Mouse (Mus musculus) layer of hippocampus, postnatal 10 days (tissue): ENCODE measurements around the gene Hlx. TPM values are rescaled to one million over a fixed set of nuclear protein-coding genes. Genes with fewer than 3 reads are reported as not detected.

Experiments used
- DNase-seq, 2 experiments: peaks; one replicate each; pipeline ENCODE4 v3.0.0; 2021; ENCODE audit warnings: low spot score in 2 of 2
- total RNA-seq, 2 experiments: library from RNA; stranded (reverse); gene quantifications; 2 replicates each; pipeline ENCODE4 v1.2.3; 2021

Hlx gene
- total RNA-seq, 2 experiments from 2014 or later, result 1.0 to 1.4 TPM

- no peak for DNase-seq
These were observed 16.3 kb downstream of the Hlx start for GRCm38 (mm10) chr1:184716117-184716516.

- no peak for DNase-seq
These were observed 16.7 kb downstream of the Hlx start for GRCm38 (mm10) chr1:184715693-184716092.

GRCm38 (mm10) chr1:184714515-184714914 is 17.9 kb downstream of the Hlx start:
- no peak for DNase-seq

DNA sequence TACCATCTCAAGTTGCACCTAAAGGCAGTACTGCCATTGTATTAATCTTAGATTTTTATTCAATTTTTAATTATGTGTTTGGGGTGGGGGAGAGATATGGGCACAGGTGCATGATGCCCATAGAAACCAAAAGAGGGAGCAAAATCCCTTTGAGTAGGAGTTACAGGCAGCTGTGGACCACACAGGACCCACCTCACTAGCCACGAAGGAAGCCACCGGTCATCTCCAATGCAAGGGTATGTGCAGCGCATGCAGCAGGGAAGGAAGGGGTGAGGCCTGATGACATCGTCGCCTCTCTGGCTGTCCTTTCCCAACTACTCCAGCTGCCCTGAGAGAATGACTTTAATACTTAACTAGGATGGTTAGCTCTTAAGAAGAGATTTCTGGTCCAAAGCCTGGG is 18.7 kb downstream of the Hlx start:
- no peak for DNase-seq

GRCm38 (mm10) chr1:184707532-184708248 is 24.7 kb downstream of the Hlx start:
- no peak for DNase-seq

GRCm38 (mm10) chr1:184704901-184705300 is 27.5 kb downstream of the Hlx start:
- DNase-seq, result no peak

- no peak for DNase-seq
These were observed 33.1 kb downstream of the Hlx start for GRCm38 (mm10) chr1:184699295-184699694.

DNA sequence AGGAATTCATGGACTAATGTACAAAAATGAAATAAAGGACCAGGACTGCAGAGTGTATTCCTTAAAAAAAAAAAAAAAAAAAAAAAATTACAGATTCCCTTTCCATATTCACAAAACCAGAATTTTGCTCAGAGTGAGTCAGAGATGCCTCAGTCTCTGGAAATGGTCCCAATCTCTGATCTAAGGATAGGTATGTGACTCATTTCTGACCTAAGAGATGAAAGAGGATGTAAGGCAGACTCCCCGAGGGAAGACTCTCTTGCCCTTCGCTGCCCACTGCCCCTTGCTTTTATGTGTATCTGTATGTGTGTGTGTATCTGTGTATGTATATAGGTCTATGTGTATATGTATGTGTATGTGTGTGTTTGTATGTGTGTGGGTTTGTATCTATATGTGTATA is 37.0 kb downstream of the Hlx start:
- DNase-seq, result no peak

- no peak for DNase-seq
These were observed 40.1 kb downstream of the Hlx start for GRCm38 (mm10) chr1:184692204-184692904.

DNA sequence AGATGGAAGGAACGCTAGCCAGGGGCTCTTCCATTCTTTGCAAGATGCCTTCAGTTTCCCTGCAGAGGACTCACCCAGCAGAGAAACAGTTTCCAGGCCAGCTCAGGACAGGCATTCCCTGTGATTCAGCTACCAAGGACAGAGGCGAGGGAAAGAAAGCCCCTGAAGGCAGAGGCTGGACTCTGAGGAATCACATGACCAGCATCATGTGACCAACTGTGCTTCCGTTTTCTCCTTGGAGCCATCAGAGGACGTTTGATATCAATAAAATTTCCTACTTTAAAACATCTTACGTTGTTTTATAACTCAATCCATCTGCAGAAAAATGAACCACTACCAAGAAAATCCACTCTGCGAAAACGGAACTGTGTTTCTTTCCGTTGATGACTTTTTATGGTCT is 41.2 kb downstream of the Hlx start:
- DNase-seq, result no peak

DNA sequence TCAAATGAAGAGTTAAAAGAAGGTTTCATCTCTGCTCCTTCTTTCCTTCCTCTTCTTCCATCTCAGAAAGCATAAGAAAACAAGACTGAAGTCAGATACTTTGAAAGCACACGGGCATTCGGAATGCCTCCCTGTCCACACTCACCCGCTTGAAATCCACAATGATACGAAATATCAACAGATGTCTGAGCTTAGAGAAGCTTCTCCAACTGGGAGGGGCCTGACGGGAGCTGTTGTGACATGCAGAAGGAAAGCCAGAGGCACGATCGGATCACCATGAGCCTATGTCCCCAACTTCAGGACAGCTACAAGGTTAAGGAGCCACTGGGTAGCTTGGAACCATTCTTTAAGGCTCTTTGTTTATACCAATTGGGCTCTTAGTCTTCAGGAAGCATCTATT is 44.4 kb downstream of the Hlx start:
- no peak for DNase-seq

GRCm38 (mm10) chr1:184687512-184687911 is 44.9 kb downstream of the Hlx start:
- DNase-seq, result no peak

- DNase-seq, result no peak
These were observed 48.9 kb downstream of the Hlx start for GRCm38 (mm10) chr1:184683541-184683940.

- DNase-seq, result no peak
These were observed 52.9 kb downstream of the Hlx start for GRCm38 (mm10) chr1:184679416-184679965.

DNA sequence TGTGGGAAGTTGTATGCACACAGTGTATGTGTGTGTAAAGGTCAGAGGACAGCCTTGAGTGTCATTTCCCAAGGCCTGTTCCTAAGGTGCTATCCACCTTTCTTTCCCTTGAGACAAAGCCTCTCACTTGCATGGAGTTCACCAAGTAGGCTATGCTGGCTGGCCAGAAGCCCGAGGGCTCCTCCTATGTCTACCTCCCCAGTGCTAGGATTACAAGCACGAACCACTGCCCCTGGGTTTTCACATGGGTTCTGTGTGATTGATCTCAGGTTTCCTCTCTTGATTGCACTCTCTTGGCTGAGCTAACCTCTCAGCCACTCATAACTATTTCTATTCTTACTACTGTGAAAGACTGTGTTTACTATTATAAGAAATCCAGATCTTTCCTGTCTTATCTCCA is 54.8 kb downstream of the Hlx start:
- DNase-seq, result no peak

Other genes starting within 250 kb of the Hlx start
- not detected for gene Marc1, start 78.7 kb upstream of the Hlx start, total RNA-seq
- gene Marc2, start 113.8 kb upstream of the Hlx start, total RNA-seq, result 100 to 1,000 TPM in 1 of 2 experiments, 10 to 100 TPM in 1; 96.2 to 109 TPM
- gene C130074G19Rik, start 150.6 kb upstream of the Hlx start, total RNA-seq, result 10 to 100 TPM; 12.6 to 14.9 TPM